ENCODE assay signal across 8 mouse cellular contexts in the genomic region with DNA sequence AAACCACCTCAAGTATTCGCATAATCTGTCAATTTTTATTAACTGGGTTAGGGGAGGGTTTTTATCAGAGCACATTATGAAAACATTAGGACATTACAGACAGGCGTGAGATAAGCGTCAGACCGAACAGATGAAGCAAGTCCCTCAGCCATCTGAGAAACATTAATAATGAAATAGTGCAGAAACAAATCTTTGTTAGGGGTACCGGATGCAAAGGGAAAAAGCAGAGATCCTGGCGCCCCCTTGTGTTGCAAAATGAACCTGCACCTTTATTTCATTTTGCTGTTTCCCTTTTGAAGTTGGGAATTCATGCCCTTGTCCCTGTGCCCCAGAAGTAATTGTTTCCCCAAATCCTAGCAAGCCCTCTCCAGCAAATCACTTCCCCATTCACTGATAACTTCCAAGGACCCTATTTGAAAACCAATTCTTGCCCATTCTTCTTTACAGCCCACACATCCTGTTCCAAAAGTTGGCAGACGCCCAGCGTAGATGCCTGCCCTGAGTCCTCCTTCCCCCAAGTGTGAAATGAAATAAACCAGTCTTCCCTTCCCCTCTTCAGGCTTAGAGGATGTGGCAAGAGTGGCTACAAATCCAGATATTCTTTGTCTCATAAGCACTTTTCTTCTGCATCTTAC.
DNase-seq lines count a peak whose midpoint lies in the region; ATAC-seq lines count a peak whose summit lies in the region.

No protein-coding gene starts in this region.

- ATAC-seq in forebrain, embryonic 11.5 days (replicated peaks; ENCODE audit: low FRiP score), result no peak
- ATAC-seq in forebrain, embryonic 12.5 days (ENCODE audit: low FRiP score), result no peak
- ATAC-seq in common myeloid progenitor, adult 5-6 weeks (replicated peaks; ENCODE audit: low read depth, poor library complexity, severe bottlenecking), result peak; percentile 12

- H3K4me1 ChIP-seq in forebrain, embryonic 11.5 days (replicated peaks; ENCODE audit: control insufficient read depth, insufficient read depth, low read length), result peaks cover 7% of the 10 kb centered on the region; the same call in 1 of the 2 replicates
- peaks cover 29% of the 10 kb centered on the region for H3K4me1 ChIP-seq in forebrain, embryonic 12.5 days

- no peaks in the 10 kb centered on the region for H3K27me3 ChIP-seq in forebrain, embryonic 11.5 days (ENCODE audit: control insufficient read depth, insufficient read depth, low read length)
- peaks cover 4% of the 10 kb centered on the region; the same call in 1 of the 2 replicates for H3K27me3 ChIP-seq in forebrain, embryonic 12.5 days

- H3K4me3 ChIP-seq in forebrain, embryonic 11.5 days (ENCODE audit: low read depth, low read length), result no peak overlapping the region
- no peak overlapping the region for H3K4me3 ChIP-seq in forebrain, embryonic 12.5 days (replicated peaks)

- no peaks in the 10 kb centered on the region for H3K36me3 ChIP-seq in forebrain, embryonic 11.5 days (ENCODE audit: control insufficient read depth, insufficient read depth, low read length)
- H3K36me3 ChIP-seq in forebrain, embryonic 12.5 days (replicated peaks), result no peaks in the 10 kb centered on the region

- H3K27ac ChIP-seq in forebrain, embryonic 11.5 days (ENCODE audit: low read depth, low read length), result no peak overlapping the region
- H3K27ac ChIP-seq in forebrain, embryonic 12.5 days, result no peak overlapping the region

- H3K9ac ChIP-seq in forebrain, embryonic 11.5 days (ENCODE audit: low read length), result no peak overlapping the region
- H3K9ac ChIP-seq in forebrain, embryonic 12.5 days, result no peak overlapping the region

- DNase-seq in forebrain, embryonic 11.5 days (ENCODE audit: low spot score), result peak; percentile 80
- DNase-seq in right cerebral cortex, postnatal 14 days, result peak; percentile 48
- DNase-seq in right cerebral cortex, postnatal 36 days (ENCODE audit: low spot score in 2 of 2), result no peak
- peak; percentile 65 to 83 for DNase-seq in heart, postnatal 10 days
- DNase-seq in lung, adult 18-20 months, result peak; percentile 37 to 46
- DNase-seq in thymus, postnatal 10 days (ENCODE audit: low spot score in 2 of 2), result peak; percentile 22 to 61

- 50% methylated on average over 8 of the region's 8 CpGs for WGBS in forebrain, embryonic 11.5 days
- WGBS in forebrain, embryonic 12.5 days, result 47% methylated on average over 8 of the region's 8 CpGs

- no peaks in the 10 kb centered on the region for H3K9me3 ChIP-seq in forebrain, embryonic 11.5 days (ENCODE audit: control insufficient read depth, low read length)
- H3K9me3 ChIP-seq in forebrain, embryonic 12.5 days, result no peaks in the 10 kb centered on the region

- no peak overlapping the region for H3K4me2 ChIP-seq in forebrain, embryonic 11.5 days (ENCODE audit: low read depth, low read length, severe bottlenecking)
- H3K4me2 ChIP-seq in forebrain, embryonic 12.5 days, result no peak overlapping the region

- intact Hi-C loops in heart, postnatal 10 days (cut with DNase I), result loop anchor here (1.0 to 2.0 kb wide), 2 partner anchors 29 to 230 kb away; no protein-coding TSS in a partner anchor

Comparison
In these comparisons a context has a peak if more than half of its experiments do, and no peak if none do; other contexts are left out.
1. DNase-seq: peak in forebrain, embryonic 11.5 days (single experiment), right cerebral cortex, postnatal 14 days (single experiment), heart, postnatal 10 days (2 of 2), lung, adult 18-20 months (2 of 2) and thymus, postnatal 10 days (2 of 2); none in right cerebral cortex, postnatal 36 days (0 of 2).